Mouse (Mus musculus) lung, postnatal 0 days (tissue): ENCODE measurements at regions not wholly inside any gene's neighbourhood (a gene's known extent, or its start where the extent isn't known, plus 50 kb on each side); places are given as distances from the start of the nearest gene placed in this dataset.
"Not testable (repeated sequence)": the region's sequence is repeated elsewhere in the genome, so short reads cannot be mapped to it uniquely, and the experiment has no call there.

Source experiments
- ATAC-seq: fragments of 200-750 bp; cut with Nextera tagmentation; 2 replicates; pipeline ENCODE4 v1.8.0; 2017; ENCODE audit warnings: moderate library complexity
- DNase-seq: peaks from one replicate; pipeline ENCODE4 v3.0.0-alpha.2; 2016; ENCODE audit warnings: low spot score
- H3K27ac ChIP-seq: fragments of 300-500 bp; sonication (generic); 2 replicates; pipeline ENCODE4 v1.5.1; 2014; ENCODE audit warnings: antibody characterized with exemption, mild to moderate bottlenecking, low read length, mixed read lengths
- H3K27me3 ChIP-seq: fragments of 300-500 bp; sonication (generic); replicated peaks from 2 replicates; pipeline ENCODE4 v1.6.1; 2014; ENCODE audit warnings: low read length, mixed read lengths; ENCODE audit not compliant: insufficient read depth
- H3K36me3 ChIP-seq: fragments of 300-500 bp; sonication (generic); 2 replicates; pipeline ENCODE4 v1.6.1; 2014; ENCODE audit warnings: low read length, mixed read lengths; ENCODE audit not compliant: insufficient read depth
- H3K4me1 ChIP-seq: fragments of 300-500 bp; sonication (generic); 2 replicates; pipeline ENCODE4 v1.6.1; 2014; ENCODE audit warnings: antibody characterized with exemption, low read depth, low read length, mixed read lengths; ENCODE audit not compliant: insufficient read depth
- H3K4me2 ChIP-seq: fragments of 300-500 bp; sonication (generic); replicated peaks from 2 replicates; pipeline ENCODE4 v1.6.1; 2014; ENCODE audit warnings: low read depth, mild to moderate bottlenecking, low read length, moderate library complexity, mixed read lengths
- H3K4me3 ChIP-seq: fragments of 300-500 bp; sonication (generic); 2 replicates; pipeline ENCODE4 v1.5.1; 2014; ENCODE audit warnings: low read depth, low read length
- H3K9ac ChIP-seq: fragments of 300-500 bp; sonication (generic); replicated peaks from 2 replicates; pipeline ENCODE4 v1.6.1; 2014; ENCODE audit warnings: low read depth, mild to moderate bottlenecking
- H3K9me3 ChIP-seq: fragments of 300-500 bp; sonication (generic); 2 replicates; pipeline ENCODE4 v1.6.1; 2016; ENCODE audit warnings: low read length, mixed read lengths
- CTCF ChIP-seq: IDR thresholded peaks from 2 replicates; pipeline ENCODE4 v1.5.1; 2016; ENCODE audit warnings: antibody characterized with exemption, mild to moderate bottlenecking
- EP300 ChIP-seq: IDR thresholded peaks from 2 replicates; pipeline ENCODE4 v1.6.1; 2016; ENCODE audit warnings: antibody characterized with exemption, mild to moderate bottlenecking, control low read depth
- WGBS: fragments of 180-500 bp; shearing (Covaris S2); extraction: QIAGEN DNeasy Blood & Tissue Kit; methylation state at CpG from one replicate; pipeline ENCODE4 v1.1.7; 2014; 5-methylcytosine and 5-hydroxymethylcytosine counted together

DNA sequence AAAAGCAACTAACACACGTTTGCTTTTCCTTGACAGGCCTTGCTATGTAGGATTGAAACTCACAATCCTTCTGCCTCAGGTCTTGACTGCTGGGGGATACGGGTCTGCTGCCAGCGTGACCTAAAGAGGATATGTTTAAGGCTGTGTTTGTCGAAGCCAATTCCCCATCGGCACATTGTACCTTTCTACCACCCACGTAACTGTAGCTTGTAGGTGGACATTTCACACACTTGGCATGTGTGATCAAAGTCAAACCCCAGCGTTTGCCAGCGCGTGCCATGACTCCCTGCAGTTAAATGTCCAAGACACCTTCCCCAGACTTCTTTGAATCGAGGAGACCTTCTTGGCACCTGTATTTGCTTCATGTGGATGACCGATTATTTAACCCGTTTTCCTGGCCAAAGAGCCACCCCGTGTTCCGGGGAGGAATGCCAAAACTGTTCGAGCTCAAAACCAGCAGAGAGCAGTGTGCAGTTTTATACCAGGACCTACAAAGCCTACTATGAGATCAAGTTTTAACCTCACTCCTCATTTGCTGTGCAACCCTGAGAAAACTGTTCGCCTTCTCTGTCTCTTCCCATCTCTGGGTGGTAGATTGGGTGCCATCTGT is 395.4 kb upstream of the Zfp507 start:
- no peak overlapping the region for H3K4me2 ChIP-seq
- no peak overlapping the region for H3K4me3 ChIP-seq
- H3K27me3 ChIP-seq = no peaks in the 10 kb centered on the region
- H3K4me1 ChIP-seq = no peaks in the 10 kb centered on the region
- no peak for ATAC-seq
- H3K9ac ChIP-seq = no peak overlapping the region
- TF ChIP-seq EP300 (no peak), CTCF (no peak)
- no peaks in the 10 kb centered on the region for H3K9me3 ChIP-seq
- WGBS = 74% methylated on average over 16 of the region's 16 CpGs
- H3K36me3 ChIP-seq = no peaks in the 10 kb centered on the region
- no peak overlapping the region for H3K27ac ChIP-seq
- DNase-seq = no peak

GRCm38 (mm10) chr7:36196154-36196720 is 393.4 kb upstream of the Zfp507 start:
- Histone ChIP-seq H3K27ac (no peak overlapping the region), H3K9ac (no peak overlapping the region), H3K36me3 (no peaks in the 10 kb centered on the region), H3K4me1 (no peaks in the 10 kb centered on the region), H3K4me3 (no peak overlapping the region), H3K9me3 (no peaks in the 10 kb centered on the region), H3K4me2 (no peak overlapping the region), H3K27me3 (no peaks in the 10 kb centered on the region)
- ATAC-seq (no peak), DNase-seq (no peak)
- TF ChIP-seq CTCF = no peak
- no peak for TF ChIP-seq EP300
- WGBS = 86% methylated on average over 18 of the region's 18 CpGs

GRCm38 (mm10) chr7:36192645-36193044 is 389.8 kb upstream of the Zfp507 start:
- Histone ChIP-seq H3K4me2 (no peak overlapping the region), H3K4me1 (no peaks in the 10 kb centered on the region), H3K4me3 (no peak overlapping the region), H3K9me3 (no peaks in the 10 kb centered on the region), H3K27ac (no peak overlapping the region), H3K27me3 (no peaks in the 10 kb centered on the region), H3K9ac (no peak overlapping the region), H3K36me3 (no peaks in the 10 kb centered on the region)
- ATAC-seq (no peak), DNase-seq (no peak)
- no peak for TF ChIP-seq CTCF
- TF ChIP-seq EP300 = no peak
- WGBS = 60% methylated on average over 8 of the region's 8 CpGs

- Histone ChIP-seq H3K4me1 (no peaks in the 10 kb centered on the region), H3K27ac (no peak overlapping the region), H3K4me2 (no peak overlapping the region), H3K27me3 (no peaks in the 10 kb centered on the region), H3K9ac (no peak overlapping the region), H3K4me3 (no peak overlapping the region), H3K36me3 (no peaks in the 10 kb centered on the region), H3K9me3 (no peaks in the 10 kb centered on the region)
- DNase-seq (no peak), ATAC-seq (no peak)
- TF ChIP-seq EP300 (no peak), CTCF (no peak)
- 56% methylated on average over 7 of the region's 7 CpGs for WGBS
These were observed 375.1 kb upstream of the Zfp507 start for GRCm38 (mm10) chr7:36177947-36178346.

GRCm38 (mm10) chr7:36175296-36175695 is 372.5 kb upstream of the Zfp507 start:
- ATAC-seq = no peak
- no peaks in the 10 kb centered on the region for H3K27me3 ChIP-seq
- no peak overlapping the region for H3K4me3 ChIP-seq
- no peak overlapping the region for H3K4me2 ChIP-seq
- WGBS = 78% methylated on average over 4 of the region's 4 CpGs
- TF ChIP-seq CTCF (no peak), EP300 (no peak)
- H3K9ac ChIP-seq = no peak overlapping the region
- no peaks in the 10 kb centered on the region for H3K36me3 ChIP-seq
- no peaks in the 10 kb centered on the region for H3K9me3 ChIP-seq
- DNase-seq = no peak
- no peaks in the 10 kb centered on the region for H3K4me1 ChIP-seq
- H3K27ac ChIP-seq = no peak overlapping the region

GRCm38 (mm10) chr7:36172511-36172910 is 369.7 kb upstream of the Zfp507 start:
- H3K27ac ChIP-seq, H3K9me3 ChIP-seq, H3K4me1 ChIP-seq, H3K4me2 ChIP-seq, H3K4me3 ChIP-seq, ATAC-seq, H3K36me3 ChIP-seq, H3K27me3 ChIP-seq, DNase-seq, H3K9ac ChIP-seq: not testable (repeated sequence)
- WGBS = 55% methylated on average over 2 of the region's 2 CpGs
- TF ChIP-seq CTCF = peak; percentile 30; the same call in 1 of the 2 replicates
